Mouse (Mus musculus): ENCODE measurements around the gene Zbtb44.

GRCm38 (mm10) chr9:31029751-31030511 is 513 bp upstream of the Zbtb44 start:
- no peak for TF ChIP-seq GATA1 (IDR thresholded peaks at IDR 0.05; ENCODE audit: low read length)
- TF ChIP-seq TAL1 (IDR thresholded peaks at IDR 0.05; ENCODE audit: low read length): no peak
